Mouse (Mus musculus) stomach, embryonic 16.5 days (tissue): ENCODE data around the gene Slc1a2. TPM values are rescaled to one million over a fixed set of nuclear protein-coding genes. Genes with fewer than 3 reads are reported as not detected.

Experiments used
- ATAC-seq: fragments of 200-750 bp; cut with Nextera tagmentation; 2 replicates; pipeline ENCODE4 v1.8.0; 2017; ENCODE audit warnings: moderate number of reproducible peaks, moderate TSS enrichment; ENCODE audit not compliant: insufficient read depth, low FRiP score
- H3K27ac ChIP-seq: fragments of 300-500 bp; sonication (generic); 2 replicates; pipeline ENCODE4 v1.5.1; 2014; ENCODE audit warnings: low read length
- H3K27me3 ChIP-seq: fragments of 300-500 bp; sonication (generic); 2 replicates; pipeline ENCODE4 v1.6.1; 2014; ENCODE audit warnings: low read length, control low read depth, mixed read lengths; ENCODE audit not compliant: control insufficient read depth, insufficient read depth
- H3K36me3 ChIP-seq: fragments of 300-500 bp; sonication (generic); 2 replicates; pipeline ENCODE4 v1.6.1; 2014; ENCODE audit warnings: low read length; ENCODE audit not compliant: control insufficient read depth, insufficient read depth
- H3K4me1 ChIP-seq: fragments of 300-500 bp; sonication (generic); 2 replicates; pipeline ENCODE4 v1.6.1; 2014; ENCODE audit warnings: low read length, control low read depth, mixed read lengths; ENCODE audit not compliant: control insufficient read depth, insufficient read depth
- H3K4me2 ChIP-seq: fragments of 300-500 bp; sonication (generic); 2 replicates; pipeline ENCODE4 v1.6.1; 2014; ENCODE audit warnings: low read depth, low read length, mixed read lengths
- H3K4me3 ChIP-seq: fragments of 300-500 bp; sonication (generic); replicated peaks from 2 replicates; pipeline ENCODE4 v1.5.1; 2014; ENCODE audit warnings: mild to moderate bottlenecking, low read length
- H3K9ac ChIP-seq: fragments of 300-500 bp; sonication (generic); 2 replicates; pipeline ENCODE4 v1.6.1; 2014; ENCODE audit warnings: low read length
- H3K9me3 ChIP-seq: fragments of 300-500 bp; sonication (generic); replicated peaks from 2 replicates; pipeline ENCODE4 v1.6.1; 2016; ENCODE audit warnings: low read length, control low read depth; ENCODE audit not compliant: control insufficient read depth
- WGBS: fragments of 180-500 bp; shearing (Covaris S2); extraction: QIAGEN DNeasy Blood & Tissue Kit; methylation state at CpG from one replicate; pipeline ENCODE4 v1.1.7; 2014; 5-methylcytosine and 5-hydroxymethylcytosine counted together
- polyA plus RNA-seq: library from polyadenylated mRNA; unstranded; fragments of >200 nt; fragmentation: Nextera tagmentation; extraction: Ambion mirVana; gene quantifications from 2 replicates; pipeline ENCODE4 v1.2.1, GENCODE M21; 2015

Slc1a2 gene
- polyA plus RNA-seq, 1 experiment from 2014 or later, result 1.0 TPM

- 82% methylated on average over 5 of the region's 5 CpGs for WGBS
- H3K4me2 ChIP-seq, result no peak overlapping the region
- no peak for ATAC-seq
Measured at GRCm38 (mm10) chr2:102772276-102772675, 113.8 kb downstream of the Slc1a2 start.

GRCm38 (mm10) chr2:102774700-102775099 is 116.2 kb downstream of the Slc1a2 start:
- WGBS, result 65% methylated on average over 4 of the region's 4 CpGs

More at GRCm38 (mm10) chr2:102772276-102772675, 113.8 kb downstream of the Slc1a2 start:
- H3K36me3 ChIP-seq, result no peaks in the 10 kb centered on the region
- no peaks in the 10 kb centered on the region for H3K9me3 ChIP-seq
- no peak overlapping the region for H3K4me3 ChIP-seq
- no peaks in the 10 kb centered on the region for H3K27me3 ChIP-seq
- no peak overlapping the region for H3K27ac ChIP-seq
- H3K9ac ChIP-seq, result no peak overlapping the region
- H3K4me1 ChIP-seq, result no peaks in the 10 kb centered on the region

GRCm38 (mm10) chr2:102775561-102775960 is 117.1 kb downstream of the Slc1a2 start:
- Histone ChIP-seq H3K27me3 (no peaks in the 10 kb centered on the region), H3K36me3 (no peaks in the 10 kb centered on the region), H3K9ac (no peak overlapping the region), H3K9me3 (no peaks in the 10 kb centered on the region), H3K4me1 (no peaks in the 10 kb centered on the region), H3K4me2 (no peak overlapping the region), H3K27ac (no peak overlapping the region), H3K4me3 (no peak overlapping the region)
- ATAC-seq, result no peak
- 78% methylated on average over 1 of the region's 1 CpGs for WGBS

More at GRCm38 (mm10) chr2:102774700-102775099, 116.2 kb downstream of the Slc1a2 start:
- H3K36me3 ChIP-seq, result no peaks in the 10 kb centered on the region
- no peak overlapping the region for H3K9ac ChIP-seq
- no peaks in the 10 kb centered on the region for H3K27me3 ChIP-seq
- H3K9me3 ChIP-seq, result no peaks in the 10 kb centered on the region
- H3K4me1 ChIP-seq, result no peaks in the 10 kb centered on the region
- H3K27ac ChIP-seq, result no peak overlapping the region
- H3K4me2 ChIP-seq, result no peak overlapping the region
- ATAC-seq, result no peak
- no peak overlapping the region for H3K4me3 ChIP-seq

- H3K4me2 ChIP-seq, result no peak overlapping the region
- H3K27ac ChIP-seq, result no peak overlapping the region
- WGBS, result 86% methylated on average over 3 of the region's 3 CpGs
- ATAC-seq, result no peak
- no peak overlapping the region for H3K4me3 ChIP-seq
- H3K36me3 ChIP-seq, result no peaks in the 10 kb centered on the region
- no peaks in the 10 kb centered on the region for H3K27me3 ChIP-seq
- H3K9ac ChIP-seq, result no peak overlapping the region
- no peaks in the 10 kb centered on the region for H3K9me3 ChIP-seq
- no peaks in the 10 kb centered on the region for H3K4me1 ChIP-seq
Measured at GRCm38 (mm10) chr2:102778208-102778607, 119.7 kb downstream of the Slc1a2 start.

GRCm38 (mm10) chr2:102782751-102783150 is 124.3 kb downstream of the Slc1a2 start:
- ATAC-seq, result no peak
- no peaks in the 10 kb centered on the region for H3K27me3 ChIP-seq
- no peaks in the 10 kb centered on the region for H3K9me3 ChIP-seq
- WGBS, result 79% methylated on average over 7 of the region's 7 CpGs
- no peak overlapping the region for H3K9ac ChIP-seq
- no peak overlapping the region for H3K4me2 ChIP-seq
- no peak overlapping the region for H3K4me3 ChIP-seq
- no peaks in the 10 kb centered on the region for H3K36me3 ChIP-seq
- H3K4me1 ChIP-seq, result no peaks in the 10 kb centered on the region
- H3K27ac ChIP-seq, result no peak overlapping the region

GRCm38 (mm10) chr2:102785696-102786095 is 127.2 kb downstream of the Slc1a2 start:
- ATAC-seq, result no peak
- H3K4me1 ChIP-seq, result no peaks in the 10 kb centered on the region
- no peak overlapping the region for H3K4me2 ChIP-seq
- no peaks in the 10 kb centered on the region for H3K36me3 ChIP-seq
- no peak overlapping the region for H3K4me3 ChIP-seq
- H3K27ac ChIP-seq, result no peak overlapping the region
- no peaks in the 10 kb centered on the region for H3K9me3 ChIP-seq
- H3K27me3 ChIP-seq, result no peaks in the 10 kb centered on the region
- 36% methylated on average over 4 of the region's 4 CpGs for WGBS
- no peak overlapping the region for H3K9ac ChIP-seq

GRCm38 (mm10) chr2:102791641-102792040 is 133.2 kb downstream of the Slc1a2 start:
- Histone ChIP-seq H3K4me1 (no peaks in the 10 kb centered on the region), H3K36me3 (no peaks in the 10 kb centered on the region), H3K27me3 (no peaks in the 10 kb centered on the region), H3K27ac (no peak overlapping the region), H3K4me2 (no peak overlapping the region), H3K9ac (no peak overlapping the region), H3K9me3 (no peaks in the 10 kb centered on the region), H3K4me3 (no peak overlapping the region)
- ATAC-seq, result no peak
- 75% methylated on average over 2 of the region's 2 CpGs for WGBS

- Histone ChIP-seq H3K27ac (no peak overlapping the region), H3K4me2 (no peak overlapping the region), H3K4me3 (no peak overlapping the region), H3K9me3 (no peaks in the 10 kb centered on the region), H3K9ac (no peak overlapping the region), H3K27me3 (no peaks in the 10 kb centered on the region), H3K36me3 (no peaks in the 10 kb centered on the region), H3K4me1 (no peaks in the 10 kb centered on the region)
- 83% methylated on average over 6 of the region's 6 CpGs for WGBS
- ATAC-seq, result no peak
Measured at GRCm38 (mm10) chr2:102792804-102793203, 134.3 kb downstream of the Slc1a2 start.

- Histone ChIP-seq H3K4me1 (no peaks in the 10 kb centered on the region), H3K4me3 (no peak overlapping the region), H3K9ac (no peak overlapping the region), H3K4me2 (no peak overlapping the region), H3K27ac (no peak overlapping the region), H3K36me3 (no peaks in the 10 kb centered on the region), H3K9me3 (no peaks in the 10 kb centered on the region), H3K27me3 (no peaks in the 10 kb centered on the region)
- ATAC-seq, result no peak
- 88% methylated on average over 3 of the region's 3 CpGs for WGBS
Measured at GRCm38 (mm10) chr2:102795034-102795433, 136.6 kb downstream of the Slc1a2 start.

GRCm38 (mm10) chr2:102798149-102798548 is 139.7 kb downstream of the Slc1a2 start:
- H3K4me1 ChIP-seq, result no peaks in the 10 kb centered on the region
- ATAC-seq, result no peak
- H3K36me3 ChIP-seq, result no peaks in the 10 kb centered on the region
- H3K27me3 ChIP-seq, result no peaks in the 10 kb centered on the region
- H3K9me3 ChIP-seq, result no peaks in the 10 kb centered on the region
- H3K4me2 ChIP-seq, result no peak overlapping the region
- WGBS, result 52% methylated on average over 2 of the region's 2 CpGs
- H3K27ac ChIP-seq, result no peak overlapping the region
- H3K9ac ChIP-seq, result no peak overlapping the region
- no peak overlapping the region for H3K4me3 ChIP-seq
